Mouse (Mus musculus) thymus, adult 2 months (tissue): ENCODE data around the gene Vwa7.

Experiments
- CTCF ChIP-seq: fragments of 200-500 bp; IDR thresholded peaks from 2 replicates; pipeline ENCODE4 v1.5.1; 2012; ENCODE audit warnings: mild to moderate bottlenecking, control low read depth, low read length, moderate library complexity, borderline replicate concordance; ENCODE audit not compliant: control insufficient read depth, poor library complexity, insufficient read depth; ENCODE audit errors: extremely low read depth
- POLR2A ChIP-seq: fragments of 200-500 bp; IDR thresholded peaks from 2 replicates; pipeline ENCODE4 v1.6.1; 2012; ENCODE audit warnings: mild to moderate bottlenecking, low read length, control low read depth, moderate library complexity; ENCODE audit not compliant: control insufficient read depth, poor library complexity, insufficient read depth; ENCODE audit errors: extremely low read depth

DNA sequence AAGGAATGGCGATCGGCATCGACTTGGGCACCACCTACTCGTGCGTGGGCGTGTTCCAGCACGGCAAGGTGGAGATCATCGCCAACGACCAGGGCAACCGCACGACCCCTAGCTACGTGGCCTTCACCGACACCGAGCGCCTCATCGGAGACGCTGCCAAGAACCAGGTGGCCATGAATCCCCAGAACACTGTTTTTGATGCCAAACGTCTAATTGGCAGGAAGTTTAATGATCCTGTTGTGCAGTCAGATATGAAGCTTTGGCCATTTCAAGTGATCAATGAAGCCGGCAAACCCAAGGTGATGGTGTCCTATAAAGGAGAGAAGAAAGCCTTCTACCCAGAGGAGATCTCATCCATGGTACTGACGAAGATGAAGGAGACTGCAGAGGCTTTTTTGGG, 39.4 kb upstream of the Vwa7 start:
- TF ChIP-seq CTCF (no peak), POLR2A (no peak)
